Mouse (Mus musculus): Measurements from ENCODE around the gene Afdn. TPM values are rescaled to one million over a fixed set of nuclear protein-coding genes. Genes with fewer than 3 reads are reported as not detected.
"Not testable (repeated sequence)": the region's sequence is repeated elsewhere in the genome, so short reads cannot be mapped to it uniquely, and the experiment has no call there.

Afdn gene
- polyA plus RNA-seq, 1 experiment from 2014 or later, result 190 TPM

DNA sequence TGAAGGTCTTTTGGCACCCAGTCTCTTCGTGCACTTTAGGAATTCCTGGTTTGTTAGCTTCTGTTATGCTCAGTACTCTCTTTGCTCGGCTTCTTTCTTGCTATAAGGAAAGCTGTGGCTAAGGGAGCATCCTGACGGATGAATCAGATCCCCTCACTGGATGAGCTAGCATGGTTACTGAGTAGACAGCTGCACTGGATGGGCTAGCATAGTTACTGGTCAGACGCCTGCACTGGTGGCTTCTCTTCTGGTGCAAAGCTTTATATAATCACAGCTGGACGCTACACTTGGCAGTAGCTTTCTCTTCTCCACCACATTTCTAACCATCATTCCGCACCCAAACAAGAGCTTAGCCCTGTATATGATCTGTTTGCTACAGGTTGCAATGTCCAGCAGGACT is 5.4 kb upstream of the Afdn start:
- 76% methylated on average over 6 of the region's 6 CpGs for WGBS
- no peaks in the 10 kb centered on the region for H3K27me3 ChIP-seq (ENCODE audit: control insufficient read depth, insufficient read depth, low read length)
- no peaks in the 10 kb centered on the region for H3K36me3 ChIP-seq (ENCODE audit: control insufficient read depth, insufficient read depth, low read length)
- H3K27ac ChIP-seq (replicated peaks; ENCODE audit: low read depth, low read length), result no peak overlapping the region
- H3K4me3 ChIP-seq (replicated peaks; ENCODE audit: low read depth, low read length), result no peak overlapping the region
- H3K9ac ChIP-seq (replicated peaks; ENCODE audit: low read length), result no peak overlapping the region
- no peak overlapping the region for H3K4me2 ChIP-seq (ENCODE audit: low read length)
- no peak for DNase-seq
- no peaks in the 10 kb centered on the region for H3K9me3 ChIP-seq (ENCODE audit: control insufficient read depth, low read length)
- ATAC-seq (ENCODE audit: low FRiP score, low TSS enrichment), result no peak
- peaks cover 15% of the 10 kb centered on the region for H3K4me1 ChIP-seq (ENCODE audit: control insufficient read depth, insufficient read depth, low read length)

DNA sequence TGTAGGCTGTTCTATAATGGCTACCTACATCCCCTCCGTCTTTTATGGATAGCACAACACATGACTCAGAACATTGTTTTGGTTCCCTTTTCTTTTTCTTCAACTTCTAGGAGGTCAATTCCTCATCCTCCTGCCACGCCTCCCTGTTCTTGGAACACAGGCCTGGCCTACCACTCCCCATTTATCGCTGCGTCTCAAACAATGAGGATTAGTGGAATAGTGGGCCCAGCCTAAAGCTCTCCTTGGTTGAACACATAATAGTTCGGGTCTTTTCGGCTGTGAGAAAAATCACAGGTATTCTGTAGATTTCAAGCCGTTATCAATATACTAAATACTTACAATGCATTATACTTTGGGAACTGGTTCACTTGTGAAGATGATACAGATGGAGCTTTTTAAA is 1.8 kb upstream of the Afdn start:
- Histone ChIP-seq H3K27ac (replicated peaks; ENCODE audit: low read depth, low read length) (peak overlapping the region; percentile 99), H3K9me3 (ENCODE audit: control insufficient read depth, low read length) (no peaks in the 10 kb centered on the region), H3K36me3 (ENCODE audit: control insufficient read depth, insufficient read depth, low read length) (no peaks in the 10 kb centered on the region), H3K4me3 (replicated peaks; ENCODE audit: low read depth, low read length) (peak overlapping the region; percentile 98), H3K27me3 (ENCODE audit: control insufficient read depth, insufficient read depth, low read length) (no peaks in the 10 kb centered on the region), H3K4me2 (ENCODE audit: low read length) (peak overlapping the region; percentile 78), H3K9ac (replicated peaks; ENCODE audit: low read length) (peak overlapping the region; percentile 98), H3K4me1 (ENCODE audit: control insufficient read depth, insufficient read depth, low read length) (peaks cover 21% of the 10 kb centered on the region)
- 16% methylated on average over 7 of the region's 7 CpGs for WGBS
- ATAC-seq (ENCODE audit: low FRiP score, low TSS enrichment) (no peak), DNase-seq (peak; percentile 59)

DNA sequence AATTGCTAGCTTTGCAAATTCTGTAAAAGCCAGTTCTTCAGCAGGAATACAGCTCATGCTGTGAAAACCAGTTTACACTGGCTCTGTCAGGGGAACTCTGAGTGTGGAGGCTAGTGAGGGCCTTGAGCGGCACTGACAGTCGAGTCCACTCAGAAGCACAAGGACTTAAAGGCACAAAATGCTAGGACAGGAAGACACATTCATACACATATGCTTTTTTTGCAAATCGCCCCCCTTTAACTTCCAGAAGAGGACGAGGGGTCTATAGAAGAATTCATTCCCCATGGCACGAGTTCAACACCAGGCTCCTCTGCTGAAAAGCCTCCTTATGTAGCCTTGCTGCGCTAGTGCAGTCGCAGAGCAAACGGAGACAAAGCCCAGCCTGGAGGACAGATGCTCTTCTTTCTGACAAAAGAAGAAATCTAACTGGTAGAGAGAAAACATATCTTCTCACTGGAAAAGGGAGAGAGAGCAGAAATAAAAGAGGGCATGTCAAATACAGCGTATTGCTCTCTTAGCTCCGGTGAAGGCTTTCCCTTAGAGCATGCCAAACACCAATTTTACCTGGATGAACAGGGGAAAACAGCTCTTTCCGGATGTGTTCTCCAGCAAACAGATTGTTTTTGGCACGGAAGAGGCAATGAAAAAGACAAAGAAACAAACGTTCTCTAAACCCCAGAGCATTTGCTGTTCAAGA is 1.0 kb upstream of the Afdn start:
- no peaks in the 10 kb centered on the region for H3K27me3 ChIP-seq (ENCODE audit: control insufficient read depth, insufficient read depth, low read length)
- H3K36me3 ChIP-seq (ENCODE audit: control insufficient read depth, insufficient read depth, low read length), result no peaks in the 10 kb centered on the region
- ATAC-seq (ENCODE audit: low FRiP score, low TSS enrichment) (no peak), DNase-seq (peak; percentile 80)
- H3K4me3 ChIP-seq (replicated peaks; ENCODE audit: low read depth, low read length), result peak overlapping the region; percentile 98
- H3K4me2 ChIP-seq (ENCODE audit: low read length), result peak overlapping the region; percentile 78
- H3K4me1 ChIP-seq (ENCODE audit: control insufficient read depth, insufficient read depth, low read length), result peaks cover 23% of the 10 kb centered on the region
- H3K9ac ChIP-seq (replicated peaks; ENCODE audit: low read length), result peak overlapping the region; percentile 98
- no peaks in the 10 kb centered on the region for H3K9me3 ChIP-seq (ENCODE audit: control insufficient read depth, low read length)
- H3K27ac ChIP-seq (replicated peaks; ENCODE audit: low read depth, low read length), result peak overlapping the region; percentile 99
- WGBS, result 3% methylated on average over 13 of the region's 13 CpGs

DNA sequence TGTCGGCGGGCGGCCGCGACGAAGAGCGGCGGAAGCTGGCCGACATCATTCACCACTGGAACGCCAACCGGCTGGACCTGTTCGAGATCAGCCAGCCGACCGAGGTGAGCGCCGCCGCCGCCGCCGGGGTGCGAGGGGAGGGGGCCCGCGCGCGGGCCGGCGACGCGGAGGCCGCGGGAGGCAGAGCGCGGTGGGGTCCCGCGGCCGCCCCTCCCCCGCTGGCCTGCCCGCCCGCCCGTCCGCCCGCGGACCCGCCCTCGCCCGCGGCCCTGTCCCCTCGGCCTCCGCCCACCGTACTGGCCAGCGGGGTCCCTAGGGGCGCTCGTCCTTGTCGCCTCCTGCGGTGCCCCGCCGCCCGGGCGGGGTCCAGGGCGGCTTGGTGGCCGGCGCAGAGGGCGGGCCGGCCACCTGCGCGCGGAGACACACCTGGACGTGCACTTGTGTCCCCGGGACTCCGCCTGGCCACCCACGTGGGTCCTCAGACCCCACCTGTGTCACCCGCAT is 388 bp downstream of the Afdn start:
- H3K4me3 ChIP-seq (replicated peaks; ENCODE audit: low read depth, low read length), result peak overlapping the region; percentile 98
- H3K36me3 ChIP-seq (ENCODE audit: control insufficient read depth, insufficient read depth, low read length), result no peaks in the 10 kb centered on the region
- peak overlapping the region; percentile 98 for H3K9ac ChIP-seq (replicated peaks; ENCODE audit: low read length)
- peak overlapping the region; percentile 99 for H3K27ac ChIP-seq (replicated peaks; ENCODE audit: low read depth, low read length)
- peak; percentile 22; the same call in 1 of the 2 replicates for ATAC-seq (ENCODE audit: low FRiP score, low TSS enrichment)
- WGBS, result under 1% methylated on average over 53 of the region's 72 CpGs
- no peaks in the 10 kb centered on the region for H3K9me3 ChIP-seq (ENCODE audit: control insufficient read depth, low read length)
- peak; percentile 63 for DNase-seq
- H3K4me1 ChIP-seq (ENCODE audit: control insufficient read depth, insufficient read depth, low read length), result peaks cover 24% of the 10 kb centered on the region
- H3K4me2 ChIP-seq (ENCODE audit: low read length), result peak overlapping the region; percentile 78
- H3K27me3 ChIP-seq (ENCODE audit: control insufficient read depth, insufficient read depth, low read length), result no peaks in the 10 kb centered on the region

DNA sequence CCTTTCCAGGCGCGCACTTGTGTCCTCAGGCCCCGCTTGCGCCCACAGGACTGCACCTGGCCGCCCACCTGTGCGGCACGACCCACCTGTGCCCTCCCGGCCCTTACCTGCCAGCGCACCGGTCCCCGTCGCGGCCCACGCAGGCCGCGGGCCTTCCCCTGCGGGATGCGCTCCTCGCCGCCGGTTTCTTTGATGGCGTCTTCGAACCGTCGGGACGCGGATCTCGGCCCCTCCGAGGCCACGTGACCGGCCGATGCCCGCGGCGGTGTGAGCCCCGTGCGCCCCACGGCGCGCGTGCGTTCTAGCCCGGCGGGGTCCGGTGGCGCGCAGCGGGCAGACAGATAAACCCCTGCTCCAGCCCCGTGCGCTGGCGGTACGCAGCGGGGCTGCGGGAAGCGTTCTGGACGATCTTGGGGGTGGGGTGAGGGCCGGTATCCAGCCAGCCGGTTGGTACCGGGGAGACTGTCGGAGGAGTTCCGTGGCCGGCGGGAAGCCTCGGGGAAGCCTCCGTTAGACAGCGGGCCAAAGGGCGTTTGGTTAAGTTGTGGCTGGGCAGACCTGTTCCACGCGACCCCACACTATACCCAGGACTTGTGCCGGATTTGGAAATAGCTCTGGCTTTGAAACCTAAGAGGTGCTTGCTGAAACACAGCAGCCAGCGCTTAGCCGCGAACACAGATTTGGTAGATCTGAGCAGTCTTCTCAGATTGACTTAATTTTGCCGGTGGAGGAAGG is 1.0 kb downstream of the Afdn start, which contains the start of gene Tcte2:
Gene Tcte2 (minus strand): TSS at position 647 of the 735 bp plus-strand sequence.
- H3K4me1 ChIP-seq (ENCODE audit: control insufficient read depth, insufficient read depth, low read length), result peaks cover 24% of the 10 kb centered on the region
- no peaks in the 10 kb centered on the region for H3K36me3 ChIP-seq (ENCODE audit: control insufficient read depth, insufficient read depth, low read length)
- H3K9me3 ChIP-seq (ENCODE audit: control insufficient read depth, low read length), result no peaks in the 10 kb centered on the region
- no peaks in the 10 kb centered on the region for H3K27me3 ChIP-seq (ENCODE audit: control insufficient read depth, insufficient read depth, low read length)
- H3K9ac ChIP-seq (replicated peaks; ENCODE audit: low read length), result peak within 1 kb of the TSS; percentile 98
- ATAC-seq (ENCODE audit: low FRiP score, low TSS enrichment), result peak; percentile 36
- peak within 1 kb of the TSS; percentile 99 for H3K27ac ChIP-seq (replicated peaks; ENCODE audit: low read depth, low read length)
- H3K4me2 ChIP-seq (ENCODE audit: low read length), result peak within 1 kb of the TSS; percentile 78
- H3K4me3 ChIP-seq (replicated peaks; ENCODE audit: low read depth, low read length), result peak within 1 kb of the TSS; percentile 98
- DNase-seq, result peak; percentile 79
- WGBS, result under 1% methylated on average over 74 of the region's 74 CpGs

DNA sequence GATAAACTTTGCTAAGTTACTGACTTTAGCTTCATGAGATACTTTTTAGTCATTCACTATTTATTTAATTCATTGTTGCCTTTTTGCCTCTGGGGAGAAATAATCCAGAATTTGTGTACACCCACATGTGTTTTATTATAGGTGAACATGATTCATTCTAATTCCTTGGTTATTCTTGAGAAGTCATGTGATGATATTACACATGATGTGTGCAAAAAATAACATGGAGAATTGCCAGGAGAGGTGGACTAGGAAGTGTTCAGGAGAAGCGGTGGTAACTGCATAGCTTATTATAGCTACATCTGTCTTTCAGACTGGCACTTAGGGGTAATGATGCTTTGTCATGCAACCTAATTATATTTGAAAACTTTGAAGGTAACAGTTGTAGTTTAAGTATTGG is 3.5 kb downstream of the Afdn start:
- H3K4me1 ChIP-seq (ENCODE audit: control insufficient read depth, insufficient read depth, low read length), result peaks cover 12% of the 10 kb centered on the region
- H3K9me3 ChIP-seq (ENCODE audit: control insufficient read depth, low read length), result no peaks in the 10 kb centered on the region
- H3K27ac ChIP-seq (replicated peaks; ENCODE audit: low read depth, low read length), result no peak overlapping the region
- DNase-seq, result no peak
- H3K4me2 ChIP-seq (ENCODE audit: low read length), result no peak overlapping the region
- H3K4me3 ChIP-seq (replicated peaks; ENCODE audit: low read depth, low read length), result no peak overlapping the region
- ATAC-seq (ENCODE audit: low FRiP score, low TSS enrichment), result no peak
- WGBS, result 70% methylated on average over 1 of the region's 1 CpGs
- H3K9ac ChIP-seq (replicated peaks; ENCODE audit: low read length), result no peak overlapping the region
- no peaks in the 10 kb centered on the region for H3K27me3 ChIP-seq (ENCODE audit: control insufficient read depth, insufficient read depth, low read length)
- no peaks in the 10 kb centered on the region for H3K36me3 ChIP-seq (ENCODE audit: control insufficient read depth, insufficient read depth, low read length)

DNA sequence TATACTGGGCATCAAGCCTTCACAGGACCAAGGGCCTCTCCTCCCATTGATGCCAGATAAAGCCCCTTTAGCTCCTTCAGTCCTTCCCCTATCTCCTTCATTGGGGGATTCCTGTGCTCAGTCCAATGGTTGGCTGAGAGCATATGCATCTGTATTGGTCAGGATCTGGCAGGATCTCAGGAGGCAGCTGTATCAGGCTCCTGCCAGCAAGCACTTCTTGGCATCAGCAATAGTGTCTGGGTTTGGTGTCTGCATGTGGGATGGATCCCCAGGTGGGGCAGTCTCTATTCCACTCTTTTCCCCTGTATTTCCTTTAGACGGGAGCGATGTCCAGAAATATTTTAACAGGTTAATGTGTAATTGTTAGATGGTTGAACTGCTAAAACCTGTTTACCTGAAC is 4.6 kb downstream of the Afdn start:
- 82% methylated on average over 2 of the region's 2 CpGs for WGBS
- H3K9me3 ChIP-seq (ENCODE audit: control insufficient read depth, low read length); ATAC-seq (ENCODE audit: low FRiP score, low TSS enrichment): not testable (repeated sequence)

DNA sequence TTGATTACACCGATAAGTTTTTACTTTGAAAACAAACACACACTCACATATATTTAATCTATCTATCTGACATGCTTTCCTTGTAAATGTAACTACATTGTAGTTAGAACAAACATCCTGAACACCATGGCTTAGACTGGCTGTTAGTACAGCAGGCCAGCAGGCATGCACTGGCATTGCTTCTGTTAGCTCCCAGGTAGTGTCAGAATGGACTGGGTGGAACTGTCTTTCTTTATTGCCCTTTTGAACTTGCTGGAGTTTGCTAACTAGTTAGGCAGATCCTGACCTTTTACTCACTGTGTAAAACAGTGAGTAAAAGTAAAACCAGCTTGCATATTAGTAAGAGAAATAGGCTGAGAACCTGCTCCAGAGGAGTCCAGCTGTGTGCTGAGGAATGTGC is 8.2 kb downstream of the Afdn start:
- Histone ChIP-seq H3K4me3 (replicated peaks; ENCODE audit: low read depth, low read length) (no peak overlapping the region), H3K27me3 (ENCODE audit: control insufficient read depth, insufficient read depth, low read length) (no peaks in the 10 kb centered on the region), H3K4me1 (ENCODE audit: control insufficient read depth, insufficient read depth, low read length) (peaks cover 3% of the 10 kb centered on the region; the same call in 1 of the 2 replicates), H3K4me2 (ENCODE audit: low read length) (no peak overlapping the region), H3K9me3 (ENCODE audit: control insufficient read depth, low read length) (no peaks in the 10 kb centered on the region), H3K36me3 (ENCODE audit: control insufficient read depth, insufficient read depth, low read length) (no peaks in the 10 kb centered on the region), H3K27ac (replicated peaks; ENCODE audit: low read depth, low read length) (no peak overlapping the region), H3K9ac (replicated peaks; ENCODE audit: low read length) (no peak overlapping the region)
- WGBS, result 92% methylated on average over 1 of the region's 1 CpGs
- ATAC-seq (ENCODE audit: low FRiP score, low TSS enrichment), result no peak
- no peak for DNase-seq

More for the DNA sequence above, 4.6 kb downstream of the Afdn start:
- H3K27me3 ChIP-seq (ENCODE audit: control insufficient read depth, insufficient read depth, low read length); H3K9ac ChIP-seq (replicated peaks; ENCODE audit: low read length); H3K27ac ChIP-seq (replicated peaks; ENCODE audit: low read depth, low read length); H3K4me2 ChIP-seq (ENCODE audit: low read length); H3K4me3 ChIP-seq (replicated peaks; ENCODE audit: low read depth, low read length); H3K36me3 ChIP-seq (ENCODE audit: control insufficient read depth, insufficient read depth, low read length); DNase-seq: not testable (repeated sequence)
- H3K4me1 ChIP-seq (ENCODE audit: control insufficient read depth, insufficient read depth, low read length), result peaks cover 12% of the 10 kb centered on the region

All from midbrain, embryonic 14.5 days (tissue).